Mouse (Mus musculus) stomach, postnatal 0 days (tissue): ENCODE results near the gene Mrpl23.

Source experiments
- CTCF ChIP-seq: IDR thresholded peaks from 2 replicates; pipeline ENCODE4 v1.5.1; 2016; ENCODE audit warnings: antibody characterized with exemption, low read depth, mild to moderate bottlenecking, moderate library complexity
- EP300 ChIP-seq: optimal IDR thresholded peaks from 2 replicates; pipeline ENCODE3; 2016; ENCODE audit warnings: antibody characterized with exemption

DNA sequence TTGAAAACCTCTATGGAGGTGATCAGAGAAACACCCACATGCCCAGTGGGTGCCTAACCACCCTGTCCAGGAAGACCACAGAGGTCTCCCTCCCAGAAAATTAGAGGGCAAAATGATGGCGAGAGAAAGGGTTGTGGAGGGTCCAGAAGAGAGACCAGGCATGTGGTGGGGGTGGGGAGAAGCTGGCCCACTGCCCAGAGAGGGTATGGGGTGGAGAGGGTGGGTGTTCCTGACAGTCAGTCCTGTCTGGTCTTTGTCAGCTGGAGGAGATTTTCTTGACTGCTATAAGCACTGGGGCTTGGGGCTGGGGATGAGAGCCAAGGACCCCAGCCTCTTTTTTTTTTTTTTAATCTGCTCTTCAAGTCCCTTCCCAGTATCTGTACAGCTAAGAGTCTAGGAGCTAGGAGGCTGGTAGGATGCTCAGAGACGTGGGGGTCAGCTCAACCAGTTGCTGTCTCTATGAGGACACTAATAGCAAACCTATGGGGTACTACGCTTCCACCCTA lies 41.7 kb downstream of the Mrpl23 start:
- TF ChIP-seq CTCF (no peak), EP300 (no peak)
